Mouse (Mus musculus) embryo, embryonic 9.5 days (tissue): Measurements from ENCODE around the gene Sox2.
A peak's percentile ranks its signal among the peaks of the same experiment; 100 is the strongest.

ENCODE experiments used
- DNase-seq: peaks from one replicate; pipeline ENCODE4 v3.0.0-alpha.2; 2017; ENCODE audit errors: extremely low spot score

Sox2 gene

DNA sequence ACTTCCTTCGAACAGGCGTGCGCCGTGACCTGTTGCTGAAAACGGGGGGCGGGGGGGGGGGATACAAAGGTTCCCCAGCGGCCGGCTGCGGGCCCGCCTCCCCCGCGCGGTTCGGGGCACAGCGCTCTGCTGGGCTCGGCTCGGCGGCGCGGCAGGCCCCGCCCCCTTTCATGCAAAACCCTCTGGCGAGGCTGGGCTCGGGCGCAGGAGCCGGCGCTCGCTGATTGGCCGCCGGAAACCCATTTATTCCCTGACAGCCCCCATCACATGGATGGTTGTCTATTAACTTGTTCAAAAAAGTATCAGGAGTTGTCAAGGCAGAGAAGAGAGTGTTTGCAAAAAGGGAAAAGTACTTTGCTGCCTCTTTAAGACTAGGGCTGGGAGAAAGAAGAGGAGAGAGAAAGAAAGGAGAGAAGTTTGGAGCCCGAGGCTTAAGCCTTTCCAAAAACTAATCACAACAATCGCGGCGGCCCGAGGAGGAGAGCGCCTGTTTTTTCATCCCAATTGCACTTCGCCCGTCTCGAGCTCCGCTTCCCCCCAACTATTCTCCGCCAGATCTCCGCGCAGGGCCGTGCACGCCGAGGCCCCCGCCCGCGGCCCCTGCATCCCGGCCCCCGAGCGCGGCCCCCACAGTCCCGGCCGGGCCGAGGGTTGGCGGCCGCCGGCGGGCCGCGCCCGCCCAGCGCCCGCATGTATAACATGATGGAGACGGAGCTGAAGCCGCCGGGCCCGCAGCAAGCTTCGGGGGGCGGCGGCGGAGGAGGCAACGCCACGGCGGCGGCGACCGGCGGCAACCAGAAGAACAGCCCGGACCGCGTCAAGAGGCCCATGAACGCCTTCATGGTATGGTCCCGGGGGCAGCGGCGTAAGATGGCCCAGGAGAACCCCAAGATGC, at the start of gene Sox2:
Gene Sox2 (plus strand): TSS at position 680 of the 895 bp plus-strand sequence.
- peak; percentile 88 for DNase-seq

DNA sequence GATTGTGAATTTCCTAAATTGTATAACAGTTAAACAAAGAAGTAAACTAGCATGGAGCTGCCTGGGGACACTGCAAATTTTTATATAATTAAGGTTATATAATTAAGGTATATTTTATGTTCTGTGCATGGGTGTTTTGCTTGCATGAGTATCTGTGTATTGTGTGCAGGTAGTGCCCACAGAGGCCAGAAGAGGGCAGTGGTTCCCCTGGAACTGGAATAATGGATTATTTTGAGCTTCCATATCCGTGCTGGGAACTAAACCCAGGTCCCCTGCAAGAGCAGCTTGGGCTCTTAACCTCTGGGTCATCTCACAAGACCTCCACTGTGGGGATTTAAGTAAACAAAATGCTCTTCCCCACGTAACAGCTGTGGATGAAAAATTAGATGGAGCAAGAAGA, 49.1 kb upstream of the Sox2 start:
- no peak for DNase-seq

DNA sequence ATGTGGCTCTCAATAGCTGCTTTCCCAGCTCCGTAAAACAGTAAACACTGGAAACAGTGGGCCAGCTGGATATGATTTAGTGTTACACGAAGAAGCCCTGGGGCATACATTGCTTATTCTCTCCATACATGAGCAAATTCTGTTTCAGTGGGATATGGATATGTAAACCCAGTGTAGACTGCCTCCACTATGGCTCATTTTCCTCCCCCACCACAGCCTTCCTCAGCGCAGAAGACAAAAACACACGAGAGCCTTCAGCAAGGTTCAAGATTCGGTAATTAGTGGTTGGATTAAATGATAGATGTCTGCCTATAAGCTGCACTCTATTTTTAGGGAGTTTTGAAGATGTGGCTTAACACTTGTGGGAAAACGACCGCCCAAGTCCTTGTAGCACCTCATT, 36.1 kb upstream of the Sox2 start:
- DNase-seq, result no peak

DNA sequence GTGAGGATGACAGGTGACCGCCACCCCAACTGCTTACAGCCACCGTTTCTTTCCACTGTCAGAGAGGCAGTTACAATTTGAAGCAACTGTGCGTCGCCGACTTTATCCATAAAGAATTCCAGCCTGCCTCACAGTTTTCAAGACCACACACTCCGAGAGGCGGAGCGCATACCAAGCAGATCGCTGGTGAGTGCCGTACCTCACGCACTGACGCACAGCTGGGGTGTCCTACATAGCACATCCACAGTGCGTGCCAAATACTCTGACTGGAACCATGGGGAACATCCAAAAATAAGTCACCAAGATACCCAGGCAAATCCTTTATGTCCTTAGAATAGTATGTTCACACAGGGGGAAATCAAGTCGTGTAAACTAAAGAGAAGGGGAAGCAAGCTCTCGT, 34.7 kb upstream of the Sox2 start:
- no peak for DNase-seq

DNA sequence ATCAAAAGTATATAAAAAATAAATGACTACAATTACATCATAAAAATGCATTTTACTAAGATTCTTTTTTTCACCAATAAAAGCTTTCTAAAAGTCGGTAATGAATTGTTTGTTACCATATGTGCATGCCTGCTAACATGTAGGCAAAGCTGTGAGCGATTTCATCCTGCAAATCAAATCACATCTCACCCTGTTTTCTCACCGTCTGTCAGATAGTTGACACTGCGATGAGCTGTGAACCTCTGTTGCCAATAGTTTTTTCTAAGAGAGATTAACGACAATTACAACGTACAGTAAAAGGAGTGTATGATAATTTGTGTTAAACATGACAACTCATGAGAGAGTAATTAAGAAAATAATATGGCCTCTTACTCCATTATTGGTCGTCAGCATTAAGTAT, 31.3 kb upstream of the Sox2 start:
- no peak for DNase-seq

DNA sequence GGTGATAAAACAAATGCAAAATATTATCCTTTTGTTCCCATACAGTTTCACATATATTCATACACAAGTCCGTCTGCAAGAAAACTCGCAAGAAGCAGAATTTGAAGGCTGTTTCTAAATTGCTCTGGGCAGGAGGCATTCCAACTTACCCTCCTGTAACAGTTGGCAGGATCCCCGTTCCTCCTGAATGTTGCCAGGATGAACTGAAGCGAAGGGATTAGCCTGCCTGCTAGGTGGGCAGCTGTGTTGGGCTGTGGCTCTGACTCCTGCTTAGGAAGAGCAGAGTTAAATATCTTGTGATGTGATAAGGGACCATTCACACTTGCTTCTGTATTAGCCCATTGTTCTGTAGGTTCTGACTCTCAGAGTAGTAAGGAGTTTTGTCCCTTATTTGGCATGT, 30.1 kb upstream of the Sox2 start:
- DNase-seq, result no peak

DNA sequence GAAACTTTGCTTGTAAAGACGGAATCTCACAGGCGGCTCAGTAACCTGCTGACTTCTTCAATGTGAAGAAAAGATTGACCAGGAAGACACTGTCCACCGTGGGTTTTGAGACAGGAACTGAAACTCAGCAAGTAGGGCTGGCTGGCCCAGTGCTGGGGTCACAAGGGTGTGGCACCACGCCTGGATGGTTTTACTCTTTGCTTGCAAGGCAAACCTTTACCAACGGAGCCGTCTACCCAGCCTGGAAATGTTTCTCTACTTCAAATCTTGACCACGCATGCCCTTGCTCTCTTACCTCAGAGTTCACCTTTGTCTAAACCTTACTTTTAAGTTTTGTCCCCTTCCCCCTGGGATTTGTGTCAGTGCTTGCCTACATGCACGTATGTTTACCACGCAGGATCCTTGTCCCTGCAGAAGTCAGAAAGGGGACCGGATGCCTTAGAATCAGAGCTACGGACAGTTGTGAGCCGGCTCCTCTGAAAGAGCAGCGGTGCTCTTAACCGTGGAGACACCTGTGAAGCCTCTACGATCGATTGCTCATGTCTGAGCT, 25.4 kb upstream of the Sox2 start:
- no peak for DNase-seq

DNA sequence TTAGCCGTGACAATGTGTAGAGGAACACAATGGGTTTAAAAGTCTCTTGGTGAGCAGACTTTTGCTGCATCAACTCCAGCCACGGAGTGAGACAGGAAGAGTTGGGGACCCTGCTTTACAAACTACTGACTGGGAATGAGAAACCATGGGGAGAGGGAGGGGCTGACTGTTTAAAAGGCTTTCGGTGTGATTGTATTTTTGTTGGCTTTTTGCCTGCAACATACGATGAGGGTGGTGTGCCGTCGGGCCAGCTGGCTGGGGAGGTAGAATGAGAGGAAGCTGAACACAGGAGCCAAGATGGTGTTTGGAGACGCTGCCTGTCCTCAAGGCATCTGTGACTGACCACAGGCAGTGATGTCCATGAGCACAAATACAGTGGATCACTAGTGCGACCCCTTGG, 23.7 kb upstream of the Sox2 start:
- no peak for DNase-seq

DNA sequence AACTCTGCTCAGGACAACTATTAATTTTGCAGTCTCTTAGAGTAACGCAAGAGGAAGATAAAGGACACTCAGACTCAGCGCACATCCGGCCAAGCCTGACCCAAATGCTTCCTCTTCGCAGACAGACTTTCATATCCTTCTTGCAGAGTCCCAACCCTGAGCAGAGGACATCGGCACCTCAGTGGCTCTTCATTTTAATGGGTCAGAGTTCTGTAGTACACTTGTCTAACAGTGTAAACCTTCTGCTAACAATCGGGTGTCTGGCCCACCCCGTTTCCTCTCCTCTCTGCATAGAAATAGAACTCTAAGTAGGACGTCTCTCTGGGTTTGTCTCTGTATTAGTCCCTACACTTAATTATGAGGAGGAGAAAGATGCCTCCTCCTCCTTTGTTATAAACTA, 20.2 kb upstream of the Sox2 start:
- DNase-seq, result no peak

DNA sequence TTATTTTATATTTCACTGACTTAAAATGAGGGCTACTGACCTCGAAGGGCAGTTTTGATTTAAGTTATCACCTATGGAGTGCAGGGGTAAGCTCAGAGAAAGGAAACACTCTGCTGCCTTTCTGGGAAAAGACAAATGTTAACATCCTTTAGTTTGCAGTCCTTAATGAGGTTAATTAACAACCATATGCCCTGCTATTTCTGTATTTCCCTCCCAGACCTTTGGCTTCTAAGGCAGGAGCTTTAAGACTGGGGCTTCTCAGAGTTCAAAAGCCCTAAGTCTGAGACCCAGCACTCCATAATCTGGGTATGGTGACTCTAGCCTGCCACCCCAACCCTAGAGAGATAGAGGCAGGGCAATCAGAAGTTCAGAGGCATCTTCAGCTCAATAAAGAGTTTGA, 19.5 kb upstream of the Sox2 start:
- no peak for DNase-seq

DNA sequence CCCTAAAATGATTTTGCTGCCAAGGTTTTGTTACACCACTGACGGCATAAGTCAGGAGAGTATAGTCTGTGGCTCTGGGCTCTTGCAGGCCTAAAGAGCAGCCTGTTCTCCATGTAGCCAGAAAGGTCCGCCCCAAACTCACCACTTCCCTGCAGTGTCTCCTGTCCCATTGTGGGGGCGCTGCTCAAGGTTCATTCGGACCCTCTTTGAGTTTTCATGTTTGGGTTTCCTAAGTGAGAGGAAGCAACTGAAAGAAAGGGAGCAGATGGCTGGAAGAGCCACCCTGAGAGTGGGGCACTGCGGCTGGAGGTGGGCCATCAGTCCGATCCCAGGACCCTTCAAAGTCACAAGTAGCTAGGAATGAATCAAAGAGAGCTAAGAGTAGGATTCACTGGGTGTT, 13.2 kb upstream of the Sox2 start:
- DNase-seq, result no peak

DNA sequence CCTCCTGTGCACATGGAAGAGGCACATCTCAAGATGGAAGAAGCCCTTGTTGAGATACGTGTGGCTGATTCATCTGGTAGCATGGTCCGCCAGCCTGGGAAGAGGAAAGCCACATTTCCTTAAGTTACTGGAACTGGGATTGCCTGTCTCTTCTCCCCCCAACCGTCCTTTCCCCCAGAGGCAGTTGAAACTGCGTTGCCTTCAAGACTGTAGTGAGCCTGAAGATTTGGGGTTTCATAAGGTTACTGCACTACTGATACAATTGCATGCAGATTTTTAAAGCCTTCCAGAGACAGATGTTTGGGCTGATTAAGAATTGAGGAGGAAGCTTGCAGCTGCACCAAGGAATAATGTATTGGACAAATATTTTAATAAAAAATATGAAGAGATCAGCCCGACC, 12.7 kb upstream of the Sox2 start:
- no peak for DNase-seq

DNA sequence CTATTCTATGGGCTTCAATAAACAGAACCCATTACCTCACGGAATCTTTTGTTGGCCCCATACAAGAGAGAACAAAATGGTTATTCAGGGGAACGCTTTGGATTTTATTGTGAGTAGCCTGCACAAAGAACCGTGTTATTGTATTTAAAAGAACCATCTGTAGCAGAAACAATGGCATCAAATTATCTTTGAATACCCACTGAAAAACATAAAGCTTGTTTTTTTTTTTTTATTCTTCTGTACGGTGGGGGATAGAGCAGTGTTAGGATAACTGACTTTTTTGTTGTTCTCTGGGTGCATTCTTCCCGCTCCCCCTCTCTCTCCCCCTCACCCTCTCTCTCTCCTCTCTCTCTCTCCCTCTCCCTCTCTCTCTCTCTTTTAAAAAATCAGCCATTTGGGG, 12.3 kb upstream of the Sox2 start:
- DNase-seq, result no peak

DNA sequence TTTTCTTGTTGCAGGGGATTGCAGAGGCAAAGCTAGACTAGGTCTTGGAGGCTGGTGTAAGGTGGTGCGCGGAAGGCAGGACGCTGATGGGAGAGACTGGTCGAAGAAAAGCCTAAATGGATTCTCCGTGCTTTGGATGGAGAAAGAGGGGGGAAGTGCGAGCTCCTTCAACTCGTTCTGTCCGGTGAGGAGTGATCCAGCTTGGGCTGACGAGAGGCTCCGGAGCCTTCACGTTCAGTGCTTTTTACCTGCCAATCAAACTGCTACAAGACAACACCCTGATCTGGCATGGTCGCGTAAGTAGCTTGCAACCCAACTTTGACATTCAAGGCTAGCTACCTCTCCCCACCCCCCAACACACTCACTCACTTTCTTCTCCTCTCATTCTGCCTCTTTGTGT, 11.9 kb upstream of the Sox2 start:
- DNase-seq, result peak; percentile 55

DNA sequence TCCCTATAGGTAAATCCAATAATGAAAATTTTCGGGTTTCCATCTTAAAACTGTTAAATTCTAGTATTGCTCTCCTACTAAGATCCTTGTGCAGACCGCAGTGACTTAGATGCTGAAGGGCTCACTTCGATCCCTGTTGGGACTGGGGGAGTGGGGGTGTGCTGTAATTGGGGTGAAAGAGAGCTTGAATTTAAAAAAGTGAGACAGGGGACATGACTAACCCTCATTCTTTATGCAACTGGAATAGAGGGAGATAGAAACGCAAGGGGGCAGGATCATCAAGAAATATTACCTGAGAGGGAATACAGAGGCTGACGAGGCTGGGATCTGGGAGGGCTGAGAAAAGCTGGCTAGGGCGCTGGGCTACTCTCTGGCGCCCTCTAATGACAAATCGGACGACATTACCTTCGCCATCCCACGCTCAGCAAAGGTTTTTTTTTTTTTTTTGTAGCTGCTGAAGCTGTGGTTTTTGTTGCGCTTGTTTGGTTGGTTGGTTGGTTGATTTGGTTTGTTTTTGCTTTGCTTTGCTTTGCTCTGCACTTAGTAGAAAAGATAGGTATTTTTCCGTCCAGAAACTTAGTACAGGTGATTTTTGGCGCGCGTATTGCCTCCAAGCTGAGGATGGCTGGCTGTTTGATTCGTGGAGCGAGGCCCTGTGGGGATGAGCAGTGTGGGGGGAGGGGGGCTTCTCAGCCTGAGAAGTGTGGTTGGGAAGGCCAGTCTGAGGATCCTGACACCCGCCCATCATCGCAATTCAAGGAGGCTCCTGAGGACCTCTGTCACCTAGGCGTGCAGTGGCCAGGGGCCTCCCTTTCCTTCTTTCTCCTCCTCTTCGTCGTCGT, 11.0 kb upstream of the Sox2 start:
- DNase-seq, result peak; percentile 73

DNA sequence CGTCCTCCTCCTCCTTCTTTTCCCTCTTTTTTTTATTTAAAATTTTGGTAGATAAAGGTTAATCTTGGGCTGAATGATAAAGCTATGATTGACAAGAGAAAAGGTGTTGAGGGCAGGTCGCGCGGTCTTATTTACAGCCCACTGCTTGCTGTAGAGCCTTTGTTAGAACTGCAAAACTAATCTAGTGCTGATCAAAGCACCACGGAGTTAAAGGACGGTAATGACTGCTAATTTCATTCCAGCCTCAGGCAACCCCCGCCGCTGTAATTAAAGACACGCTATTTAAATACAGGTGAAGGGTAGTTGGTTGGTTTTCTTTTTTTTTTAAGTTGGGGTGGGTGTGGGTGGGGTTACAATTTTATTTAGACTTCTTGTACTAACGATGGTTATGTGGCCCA, 10.3 kb upstream of the Sox2 start:
- DNase-seq, result no peak

DNA sequence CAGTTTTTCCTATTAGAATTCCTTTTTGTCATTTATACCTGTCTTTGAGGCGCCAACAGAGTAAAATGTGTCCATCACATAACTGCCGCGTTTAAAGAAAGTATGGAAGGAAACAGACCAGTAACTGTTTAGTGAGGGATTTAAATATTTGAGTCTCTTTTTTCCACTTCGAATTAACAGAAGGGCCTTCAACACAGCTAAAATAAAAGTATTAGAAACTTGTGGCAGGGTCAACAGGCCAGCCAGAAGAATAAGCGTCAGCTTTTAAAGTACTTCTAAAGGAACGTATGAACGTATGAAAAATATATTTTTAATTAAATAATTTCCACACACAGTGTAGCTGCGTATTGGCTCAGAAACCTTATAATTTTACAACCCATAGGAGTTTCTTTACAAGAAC, 9.9 kb upstream of the Sox2 start:
- no peak for DNase-seq

DNA sequence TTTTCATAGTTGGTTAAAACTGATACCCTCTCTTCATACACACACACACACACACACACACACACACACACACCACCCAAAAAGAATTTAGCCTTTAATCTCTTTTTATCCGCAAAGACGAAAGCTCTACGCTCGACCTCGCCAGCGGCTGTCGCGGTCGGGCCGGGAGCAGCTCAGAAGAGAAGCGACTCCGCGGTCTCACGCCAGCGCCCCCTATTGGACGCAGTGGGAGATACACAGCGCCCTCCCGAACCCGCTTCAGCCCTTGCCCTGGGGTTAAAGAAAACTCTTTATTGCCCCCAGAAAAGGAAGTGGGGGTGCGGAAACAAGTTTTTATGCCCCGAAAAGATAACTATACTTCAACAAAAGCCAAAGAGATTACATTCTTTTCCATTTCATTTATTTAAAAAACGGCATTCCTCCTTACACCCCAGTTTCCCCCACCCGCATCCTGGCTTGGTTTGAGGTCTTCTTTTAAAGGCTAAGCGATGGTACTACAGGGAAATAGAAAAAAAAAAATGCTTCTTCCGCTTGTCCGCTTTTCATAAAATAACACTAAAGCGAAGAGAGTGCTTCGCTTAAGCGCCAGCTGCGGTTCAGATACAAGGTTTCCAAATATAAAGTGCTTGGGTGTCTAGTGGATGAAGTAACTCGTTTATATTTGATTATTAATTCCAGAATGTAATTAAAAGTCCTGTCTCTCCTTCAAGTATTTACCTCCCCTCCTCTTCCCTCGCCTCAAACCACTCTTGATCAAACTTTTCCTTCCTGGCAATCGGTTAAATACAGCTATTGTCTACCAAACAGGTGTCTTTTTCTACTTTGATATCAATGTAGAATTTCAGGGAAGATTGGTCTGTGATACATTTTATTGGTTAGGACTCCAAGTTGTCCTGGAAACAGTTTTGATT, 9.3 kb upstream of the Sox2 start:
- DNase-seq, result peak; percentile 86

DNA sequence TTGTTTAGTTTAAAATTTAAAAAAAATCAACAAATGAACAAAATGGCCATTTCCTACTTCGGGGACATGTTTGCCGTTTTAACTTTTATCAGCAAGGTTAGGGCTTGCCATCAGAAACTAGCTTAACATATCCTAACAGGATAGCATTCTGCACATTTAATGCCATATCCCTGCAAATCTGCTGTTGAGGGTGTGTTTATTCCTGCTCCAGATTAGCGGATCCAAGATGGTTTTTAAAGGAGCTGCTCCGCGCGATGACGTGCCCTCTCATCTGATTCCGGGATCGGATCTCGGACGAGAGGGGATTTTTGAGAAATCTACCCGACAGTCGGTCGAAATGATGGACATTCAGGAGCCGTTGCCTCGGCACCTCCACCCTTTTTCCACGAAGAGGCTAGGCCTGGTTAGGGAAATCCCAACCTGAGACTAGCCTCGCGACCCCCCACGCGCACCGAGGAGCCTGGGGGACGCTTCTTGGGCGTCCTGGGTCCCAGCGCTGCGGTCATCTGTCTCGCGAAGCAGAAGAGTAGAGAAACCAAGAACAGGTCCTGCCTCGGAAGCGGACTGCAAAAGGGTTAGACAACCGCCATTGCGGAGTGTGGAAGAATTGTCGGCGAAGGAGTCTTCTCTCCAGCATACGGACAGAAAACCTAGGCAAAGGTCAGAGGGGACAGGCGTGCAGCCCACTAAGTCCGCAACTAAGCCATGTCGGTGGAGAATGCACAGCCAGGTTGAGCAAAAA, 8.3 kb upstream of the Sox2 start:
- DNase-seq, result peak; percentile 65

DNA sequence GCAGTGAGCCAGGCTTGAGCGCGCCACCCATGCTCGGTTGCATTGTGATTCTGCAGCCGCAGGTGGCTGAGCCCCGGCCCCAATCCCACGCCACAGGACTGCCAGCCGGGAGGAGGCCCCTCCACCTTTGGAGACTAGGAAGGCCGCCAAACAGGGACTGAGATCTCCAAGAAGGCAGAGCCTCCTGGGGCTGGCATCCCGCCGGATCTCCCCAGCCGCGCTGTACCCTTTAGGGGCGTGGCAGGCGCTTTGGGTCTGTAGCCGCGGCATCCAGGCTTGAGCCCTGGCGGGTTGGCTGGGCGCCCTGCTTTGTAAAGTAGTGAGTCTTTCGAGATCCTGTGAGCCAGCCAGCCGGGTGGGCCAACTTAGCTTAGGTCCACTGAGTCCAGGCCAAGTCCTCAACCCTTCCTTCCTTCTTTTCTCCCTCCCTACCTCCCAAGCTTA, 7.7 kb upstream of the Sox2 start:
- DNase-seq, result peak; percentile 62

DNA sequence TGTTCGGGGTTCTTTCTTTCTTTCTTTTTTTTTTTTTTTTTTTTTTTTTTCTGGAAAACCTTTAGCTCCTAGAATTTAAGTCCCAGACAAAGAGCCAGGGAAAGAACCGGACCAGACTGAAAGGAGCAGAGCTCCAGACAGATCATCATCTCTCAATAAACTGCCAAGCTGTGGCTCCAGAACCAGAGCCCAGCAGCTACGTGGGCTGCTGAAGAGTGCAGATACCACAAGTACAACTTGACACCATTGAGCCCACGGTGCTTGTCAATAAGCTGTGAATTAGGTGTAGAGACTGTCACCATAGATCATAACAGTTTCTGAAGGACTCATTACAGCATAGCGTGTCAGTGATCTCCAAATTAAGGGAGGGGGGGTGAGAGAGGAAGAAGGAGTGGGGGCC, 7.1 kb upstream of the Sox2 start:
- DNase-seq, result no peak
